Mouse (Mus musculus) spleen, postnatal 36 days (tissue): ENCODE data around the gene Nckap5l.
A peak's percentile ranks its signal among the peaks of the same experiment; 100 is the strongest.

Experiments
- DNase-seq, 2 experiments: peaks; one replicate each; pipeline ENCODE4 v3.0.0; 2022; ENCODE audit warnings: low spot score in 2 of 2, mixed read lengths in 1 of 2

Gene Nckap5l

DNA sequence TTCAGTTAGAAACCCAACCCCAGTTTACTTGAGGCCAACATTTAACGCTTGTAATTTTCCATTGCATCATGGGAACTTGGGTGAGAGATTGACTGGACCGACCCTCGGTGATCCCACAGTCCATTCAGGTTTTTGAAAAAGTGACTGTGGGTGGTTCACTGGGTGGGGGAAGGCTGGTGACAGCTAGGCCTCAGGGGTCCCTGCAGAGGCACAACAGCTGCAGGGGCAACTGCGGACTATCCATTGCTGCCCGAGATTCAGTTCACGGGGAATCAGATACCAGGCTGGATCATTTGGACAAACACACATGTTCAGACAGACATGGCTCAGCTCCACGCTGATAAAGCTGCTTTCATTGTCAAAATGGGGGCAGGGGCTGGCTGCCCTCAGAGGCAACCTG is 26.0 kb downstream of the Nckap5l start:
- no peak for DNase-seq

DNA sequence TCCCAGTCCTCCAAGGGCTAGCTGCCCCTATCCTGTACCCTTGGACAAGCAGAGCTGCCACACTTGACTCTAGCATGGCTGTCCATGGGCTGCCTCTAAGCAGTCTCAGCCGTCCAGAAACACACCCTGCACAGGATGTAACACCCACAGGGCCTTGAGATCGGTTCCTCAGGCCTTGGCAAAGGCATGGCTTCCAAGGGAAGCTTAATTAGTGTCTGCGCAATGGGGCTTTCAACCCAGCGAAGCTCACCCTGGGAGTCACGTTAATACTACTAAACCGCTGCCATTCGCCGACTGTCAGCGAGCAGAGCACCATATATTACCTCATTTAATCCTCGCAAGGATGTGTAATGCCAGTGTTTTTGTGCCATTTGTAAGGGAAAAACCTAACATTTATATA is 26.5 kb downstream of the Nckap5l start:
- DNase-seq: no peak

DNA sequence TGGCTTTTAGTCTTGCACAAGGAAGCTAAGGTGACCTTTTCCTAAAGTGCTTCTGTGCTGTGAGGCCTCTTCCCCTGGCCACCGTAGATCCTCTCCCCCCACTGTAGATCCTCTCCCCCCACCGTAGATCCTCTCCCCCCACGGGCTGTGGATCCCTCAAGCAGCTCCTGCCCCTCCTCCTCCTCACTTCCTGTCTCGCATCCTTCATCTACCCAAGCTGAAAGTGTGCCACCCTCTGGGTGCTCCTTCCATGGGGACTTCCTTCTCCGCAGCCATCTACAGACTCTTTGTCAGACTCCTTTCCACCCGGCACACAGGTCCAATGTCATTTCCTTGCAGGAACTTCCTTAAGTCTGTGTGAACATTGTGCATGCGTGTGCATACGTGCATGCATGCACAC is 27.2 kb downstream of the Nckap5l start:
- no peak for DNase-seq

DNA sequence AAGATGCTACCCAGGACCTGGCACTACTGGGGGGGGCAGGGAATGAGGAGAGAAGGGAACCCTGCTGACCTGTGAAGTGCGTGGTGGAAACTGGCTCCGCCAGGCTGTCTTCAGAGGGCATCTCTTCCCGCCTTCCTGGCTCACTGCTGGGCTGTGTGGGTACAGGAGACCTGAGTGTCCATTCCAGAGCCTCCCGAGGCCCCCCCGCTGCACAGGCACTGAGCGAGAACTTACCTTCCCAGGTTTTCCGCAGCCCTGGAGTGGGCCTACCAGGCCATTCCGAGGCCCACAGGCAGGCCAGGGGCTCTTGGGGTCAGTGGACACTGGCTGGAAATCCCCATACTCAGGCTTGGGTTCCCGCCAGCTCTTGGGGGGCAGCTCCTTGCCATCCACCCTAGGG is 33.7 kb downstream of the Nckap5l start:
- DNase-seq: no peak

DNA sequence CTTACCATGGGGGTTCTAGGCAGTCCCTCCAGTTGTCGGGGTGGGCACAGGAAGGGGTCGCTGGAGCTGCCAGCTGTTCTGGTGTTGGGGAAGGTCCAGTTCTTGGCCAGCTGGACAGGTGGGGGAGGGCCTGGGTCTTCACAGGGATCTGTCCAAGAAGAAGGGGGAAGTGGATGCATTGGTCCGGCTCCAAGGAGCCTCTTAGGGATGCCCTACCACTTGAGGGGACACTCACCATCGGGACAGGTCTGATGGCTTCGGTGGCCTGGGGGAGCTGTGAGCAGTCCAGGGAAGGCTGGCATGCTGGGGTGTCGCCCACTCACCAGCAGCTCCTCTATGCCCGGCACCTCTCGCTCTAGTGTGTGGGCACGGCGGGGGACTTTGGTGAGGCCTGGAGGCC is 34.4 kb downstream of the Nckap5l start:
- DNase-seq: no peak

DNA sequence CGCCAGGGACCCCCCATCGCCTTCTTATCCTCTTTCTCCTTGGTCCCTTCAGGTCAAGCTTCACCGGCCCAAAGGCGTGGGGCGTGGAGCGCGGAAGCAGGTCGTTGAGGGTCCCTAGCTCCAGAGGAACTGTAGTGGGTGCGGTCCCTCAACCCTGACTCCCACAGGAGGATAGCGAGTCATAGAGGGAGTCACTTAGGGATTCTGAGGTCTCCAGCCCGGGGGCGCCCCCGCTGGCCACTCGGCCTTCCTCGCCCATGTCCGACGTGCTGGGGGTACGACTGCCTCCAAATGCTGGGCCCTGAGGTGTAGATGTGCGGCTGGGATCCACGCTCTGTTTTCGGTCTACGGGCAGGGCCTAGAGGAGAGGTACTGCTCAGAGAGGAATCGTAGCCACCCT is 35.0 kb downstream of the Nckap5l start:
- no peak for DNase-seq

DNA sequence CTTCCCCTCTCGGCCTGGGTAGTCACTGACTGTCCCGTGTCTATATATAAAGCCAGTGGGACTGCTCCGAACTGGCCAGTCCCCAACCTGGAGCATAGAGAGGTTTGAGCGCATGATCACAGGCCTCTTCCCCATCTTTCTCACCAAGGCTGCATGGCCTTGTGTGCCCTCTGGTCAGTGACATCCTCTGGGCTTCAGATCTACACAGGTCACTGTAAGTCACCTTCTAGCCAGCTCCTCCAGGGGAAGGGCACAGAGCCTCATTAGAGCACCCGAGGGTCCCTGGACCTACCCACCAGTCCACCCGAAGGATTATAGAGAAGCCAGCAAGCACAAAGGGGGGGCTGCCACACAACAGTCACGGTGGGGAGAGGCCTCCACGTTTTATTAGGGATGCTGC is 35.9 kb downstream of the Nckap5l start:
- no peak for DNase-seq

DNA sequence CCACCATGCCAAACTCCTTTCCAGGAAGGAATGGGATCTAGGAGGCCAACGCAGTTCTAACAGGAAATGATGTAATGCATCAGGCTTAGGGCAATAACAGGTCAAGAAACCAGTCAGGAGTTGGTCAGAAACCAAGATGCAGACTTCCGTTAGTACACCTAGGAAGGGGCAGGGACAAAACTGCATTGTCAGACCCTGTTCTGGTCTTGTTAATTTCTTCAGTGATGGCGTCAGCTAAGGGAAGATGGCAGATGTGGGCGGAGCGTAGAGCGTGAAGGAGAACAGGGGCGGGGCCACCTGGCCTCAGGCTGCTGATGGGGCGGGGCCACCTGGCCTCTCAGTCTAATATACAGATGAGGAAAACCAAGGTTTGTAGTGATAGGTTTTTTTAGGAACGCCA is 36.4 kb downstream of the Nckap5l start:
- no peak for DNase-seq

DNA sequence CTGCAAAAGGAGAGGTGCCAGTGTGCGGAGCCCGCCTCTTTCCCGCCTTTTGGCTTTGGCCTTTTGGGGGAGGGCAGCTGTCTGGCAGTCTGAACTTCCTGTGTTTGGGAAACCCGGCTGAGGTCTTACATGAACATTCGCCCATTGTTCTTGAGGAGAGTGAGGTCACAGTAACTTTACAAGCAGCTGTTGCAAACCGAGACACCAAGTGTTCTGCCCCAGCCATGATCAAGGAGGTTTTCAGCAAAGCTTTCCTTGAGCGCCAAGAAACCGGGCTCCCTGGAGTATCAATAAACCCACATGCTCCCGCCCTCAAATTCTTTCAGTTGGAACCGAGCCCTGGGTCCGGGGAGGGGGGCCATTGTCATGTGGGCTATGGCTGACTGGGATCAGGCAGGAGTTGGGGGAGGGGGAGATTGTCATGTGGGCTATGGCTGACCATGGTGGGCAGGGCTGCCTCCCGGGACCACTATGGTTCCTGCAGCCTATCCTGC is 37.0 kb downstream of the Nckap5l start:
- DNase-seq: no peak

DNA sequence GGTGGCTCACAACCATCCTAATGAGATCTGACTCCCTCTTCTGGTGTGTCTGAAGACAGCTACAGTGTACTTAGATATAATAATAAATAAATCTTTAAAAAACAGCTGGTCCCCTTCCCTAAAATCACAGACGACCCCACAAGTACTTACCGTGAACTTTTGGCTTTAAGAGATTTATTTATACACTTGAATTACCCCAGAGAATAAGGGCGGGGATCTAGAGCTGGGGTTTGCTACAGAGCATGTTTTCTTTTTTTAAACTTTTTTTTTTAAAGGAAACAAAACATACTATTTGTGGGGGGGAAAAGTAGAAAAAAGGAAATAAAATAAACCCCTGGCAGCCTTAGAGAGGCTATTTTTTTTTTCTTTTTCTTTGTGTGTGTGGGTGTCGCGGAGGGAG is 37.4 kb downstream of the Nckap5l start:
- DNase-seq: no peak

DNA sequence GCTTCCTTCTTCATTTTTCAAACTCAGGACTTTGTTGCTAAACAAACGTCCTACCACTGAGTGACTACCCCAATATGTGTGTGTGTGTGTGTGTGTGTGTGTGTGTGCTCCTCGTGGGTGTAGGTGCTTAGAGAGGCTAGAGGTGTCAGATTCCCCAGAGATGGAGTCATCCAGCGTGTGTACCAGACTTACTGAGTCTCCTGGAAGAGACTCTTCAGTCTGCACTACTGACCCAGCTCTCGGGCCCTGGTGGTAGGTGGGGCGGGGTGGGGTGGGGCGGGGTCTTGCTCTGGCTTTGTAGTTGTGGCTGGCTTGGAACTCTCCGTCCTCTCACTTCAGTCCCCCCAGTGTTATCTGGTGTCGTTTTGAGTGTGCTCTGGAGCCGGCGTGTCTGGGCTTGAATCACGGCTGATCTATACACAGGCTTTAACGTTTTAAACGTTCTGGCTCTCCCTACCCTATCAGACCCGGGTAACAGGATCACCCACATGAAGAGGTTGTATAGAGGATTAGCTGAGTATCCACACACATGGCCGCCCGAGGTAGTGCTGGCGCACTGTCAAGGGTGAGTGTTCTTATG is 39.8 kb downstream of the Nckap5l start:
- no peak for DNase-seq

DNA sequence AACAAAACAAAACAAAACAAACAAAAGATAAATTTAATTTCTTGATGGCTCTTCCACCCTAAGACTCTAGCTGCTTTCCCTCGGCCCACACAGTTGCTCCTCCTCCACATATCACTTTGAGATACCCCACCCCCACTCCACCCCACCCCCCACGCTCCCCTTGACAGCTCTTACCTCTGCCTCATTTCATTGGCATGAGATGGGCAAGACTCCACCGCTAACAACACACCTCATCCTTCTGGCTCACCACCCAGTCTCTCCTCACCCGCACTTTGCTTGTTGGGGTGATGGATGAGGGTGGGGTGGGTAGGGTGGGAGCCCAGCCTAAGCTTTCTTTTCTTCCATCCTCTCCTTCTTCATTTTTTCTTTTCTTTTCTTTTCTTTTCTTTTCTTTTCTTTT is 40.6 kb downstream of the Nckap5l start:
- DNase-seq: no peak

DNA sequence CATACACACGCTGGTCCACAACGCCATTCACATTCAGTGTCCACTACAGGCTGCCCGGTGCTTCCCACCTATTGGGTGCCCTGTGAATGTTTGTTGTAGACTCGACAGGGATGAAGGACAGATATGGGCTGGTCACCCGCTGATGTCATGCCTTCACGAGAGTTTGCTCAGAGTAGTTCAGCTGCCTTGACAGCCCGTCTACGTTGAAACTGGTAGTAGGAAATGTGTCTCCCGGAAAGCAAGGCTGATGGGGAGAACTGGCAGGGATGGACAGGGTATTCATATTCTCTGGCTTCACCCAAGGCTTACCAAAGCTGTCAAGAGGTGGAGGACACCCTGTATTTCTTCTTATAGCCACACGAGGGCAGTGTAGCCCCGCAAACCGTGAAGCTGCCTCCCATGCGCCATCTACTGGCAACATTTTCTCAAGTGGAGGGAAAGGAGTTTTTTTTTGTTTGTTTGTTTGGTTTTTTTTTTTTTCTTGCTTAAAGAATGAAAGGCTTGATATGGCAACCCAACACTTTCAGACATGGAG is 41.1 kb downstream of the Nckap5l start:
- peak; percentile 69 to 76 for DNase-seq

DNA sequence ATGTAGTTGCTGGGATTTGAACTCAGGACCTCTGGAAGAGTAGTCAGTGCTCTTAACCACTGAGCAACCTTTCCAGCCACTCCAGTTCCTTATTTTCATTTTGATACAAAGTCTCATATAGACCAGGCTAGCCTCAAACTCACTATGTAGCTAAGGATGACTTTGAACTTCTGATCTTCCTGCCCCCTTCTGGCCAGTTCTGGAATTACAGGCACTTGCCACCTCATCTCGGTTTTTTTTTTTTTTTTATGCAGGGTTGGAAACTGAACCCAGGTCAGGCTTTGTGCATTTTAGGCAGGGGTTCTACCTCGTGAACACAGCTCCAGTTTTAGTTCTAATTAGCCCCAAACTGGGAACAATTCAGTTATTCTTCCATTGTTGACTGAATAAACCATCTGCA is 41.8 kb downstream of the Nckap5l start:
- DNase-seq: peak in 1 of 2 experiments; percentile 37

DNA sequence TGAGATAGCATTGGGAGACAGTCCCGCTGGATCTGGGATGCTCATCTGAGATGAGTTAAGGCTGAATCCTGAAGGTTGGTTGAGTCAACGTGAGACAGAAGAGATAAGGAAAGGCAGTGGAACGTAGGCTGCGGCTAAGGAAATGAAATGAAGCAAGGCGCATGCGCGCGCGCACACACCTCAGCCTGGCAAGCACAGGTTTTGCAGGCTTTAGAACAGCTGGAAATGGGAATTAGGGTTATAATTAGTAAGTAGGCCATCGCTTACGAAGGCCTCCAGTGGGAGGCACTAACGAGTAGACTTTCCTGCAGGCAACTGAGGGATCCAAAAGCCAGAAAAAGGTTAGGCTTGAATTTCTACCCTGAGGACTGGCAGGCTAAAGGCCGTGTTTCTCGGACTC is 45.8 kb downstream of the Nckap5l start:
- no peak for DNase-seq

DNA sequence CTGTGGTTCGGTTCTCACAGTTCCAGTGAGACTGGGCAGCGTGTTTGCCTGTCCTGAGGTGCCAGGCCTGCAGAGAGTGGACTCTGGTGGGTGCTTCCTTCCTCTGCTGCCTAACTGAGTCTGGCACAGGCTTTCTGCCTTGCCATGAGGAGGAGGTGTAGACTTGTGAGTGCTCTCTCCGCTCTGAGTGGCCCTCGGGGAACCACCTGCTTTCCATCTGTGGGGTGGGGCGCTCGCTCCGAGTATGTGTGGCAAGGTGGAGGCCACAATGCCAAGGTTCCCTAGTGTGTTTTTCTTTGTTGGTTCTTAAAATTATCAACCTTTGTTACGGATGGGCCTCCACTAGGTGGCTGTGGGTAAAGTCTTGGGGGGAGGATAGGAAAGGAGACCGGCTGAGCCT is 48.7 kb downstream of the Nckap5l start:
- no peak for DNase-seq

DNA sequence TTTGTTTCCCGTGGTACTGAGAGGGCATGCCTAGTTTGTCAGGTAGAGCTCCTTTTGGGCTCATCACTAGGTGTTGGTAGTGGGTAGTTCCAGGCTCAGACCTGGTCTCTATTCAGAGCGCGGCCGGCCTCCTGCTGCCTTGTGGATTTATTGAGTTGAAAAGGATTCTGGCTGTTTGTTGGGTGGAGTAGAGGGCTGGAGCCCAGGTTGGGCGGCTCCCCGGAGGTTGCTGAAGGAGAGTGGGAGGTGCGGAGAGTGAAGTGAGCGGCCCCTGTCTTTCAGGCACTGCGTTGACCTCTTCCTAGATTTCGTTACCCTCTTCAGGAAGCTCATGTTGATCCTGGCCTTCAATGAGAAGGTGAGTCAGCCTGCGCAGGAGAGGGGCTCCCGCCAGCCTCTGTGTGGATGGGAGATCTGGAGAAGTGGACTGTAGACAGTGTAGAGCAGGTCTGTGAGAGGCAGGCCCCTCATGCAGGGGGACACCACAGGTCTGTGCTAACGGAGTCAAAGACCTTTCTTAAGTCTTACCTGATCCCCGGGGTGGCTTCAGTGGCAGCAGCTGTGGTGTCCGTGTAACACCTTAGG is 50.5 kb downstream of the Nckap5l start:
- no peak for DNase-seq

DNA sequence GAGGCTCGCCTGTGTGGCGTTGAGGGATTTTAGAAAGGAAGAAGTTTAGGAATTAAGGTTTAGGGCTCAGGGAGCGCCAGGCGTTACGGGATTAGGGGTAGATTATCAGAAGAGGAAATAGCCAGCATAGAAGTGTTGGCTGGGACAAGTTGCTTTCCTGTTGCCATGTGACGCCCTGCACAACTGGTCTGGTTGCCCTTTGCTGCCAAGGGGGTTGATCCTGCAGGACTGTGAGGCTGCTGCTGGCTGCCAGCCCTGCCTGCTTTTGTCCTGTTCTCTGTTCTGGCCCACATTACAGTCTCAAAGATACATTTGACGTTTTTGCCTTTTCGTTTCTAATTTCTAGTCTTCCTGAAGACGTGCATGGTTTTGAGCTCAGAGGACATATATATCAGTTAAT is 52.4 kb downstream of the Nckap5l start:
- no peak for DNase-seq

DNA sequence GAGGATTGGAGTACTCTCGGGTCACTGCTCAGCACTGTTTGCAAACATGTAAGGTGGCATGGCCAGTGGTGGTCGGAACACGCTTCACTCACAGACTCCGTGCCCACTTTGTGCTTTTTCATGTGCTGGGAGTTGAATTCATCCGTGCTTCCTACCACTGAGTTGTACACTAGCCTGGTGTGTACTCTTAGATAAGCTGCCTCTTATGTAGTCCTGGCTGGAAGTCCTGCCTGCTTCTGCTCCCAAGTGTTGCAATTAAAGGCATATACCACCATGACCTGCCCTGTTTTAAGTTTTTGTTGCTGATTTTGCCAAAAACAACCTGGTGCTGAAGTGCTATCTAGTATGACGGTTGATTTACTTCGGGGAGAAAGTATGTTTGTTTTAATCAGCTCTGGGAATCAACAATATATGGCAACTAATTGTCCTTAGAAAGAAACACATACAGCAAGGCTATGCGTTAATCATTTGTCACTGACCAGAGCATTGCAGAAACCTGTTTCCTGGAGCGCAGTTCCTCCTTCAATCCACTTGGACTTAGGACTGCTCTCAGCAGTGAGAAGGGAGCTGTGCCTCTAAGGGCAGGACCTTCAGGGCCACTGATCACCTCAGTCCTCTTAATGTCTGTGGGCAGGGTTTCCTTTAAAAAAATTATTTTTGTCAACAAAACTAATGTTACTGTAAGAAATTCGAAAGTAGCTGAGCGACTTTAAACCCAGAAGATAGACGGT is 54.2 kb downstream of the Nckap5l start:
- no peak for DNase-seq

DNA sequence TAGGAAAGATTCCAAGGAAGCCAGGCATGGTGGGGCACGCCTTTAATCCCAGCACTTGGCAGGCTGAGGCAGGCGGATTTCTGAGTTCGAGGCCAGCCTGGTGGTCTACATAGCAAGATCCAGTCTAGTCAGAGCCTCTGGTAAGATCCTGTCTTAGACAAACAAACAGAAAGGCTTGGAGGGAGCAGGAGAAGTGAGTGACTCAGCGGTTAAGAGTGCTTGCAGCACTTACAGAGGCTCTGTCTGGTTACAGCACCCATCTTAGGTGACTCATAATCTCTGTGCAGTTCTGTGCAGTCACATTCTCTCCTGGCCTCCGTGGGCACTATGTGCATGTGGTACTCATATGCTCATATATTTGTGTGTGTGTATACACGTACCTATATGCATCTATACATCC is 56.9 kb downstream of the Nckap5l start:
- no peak for DNase-seq

DNA sequence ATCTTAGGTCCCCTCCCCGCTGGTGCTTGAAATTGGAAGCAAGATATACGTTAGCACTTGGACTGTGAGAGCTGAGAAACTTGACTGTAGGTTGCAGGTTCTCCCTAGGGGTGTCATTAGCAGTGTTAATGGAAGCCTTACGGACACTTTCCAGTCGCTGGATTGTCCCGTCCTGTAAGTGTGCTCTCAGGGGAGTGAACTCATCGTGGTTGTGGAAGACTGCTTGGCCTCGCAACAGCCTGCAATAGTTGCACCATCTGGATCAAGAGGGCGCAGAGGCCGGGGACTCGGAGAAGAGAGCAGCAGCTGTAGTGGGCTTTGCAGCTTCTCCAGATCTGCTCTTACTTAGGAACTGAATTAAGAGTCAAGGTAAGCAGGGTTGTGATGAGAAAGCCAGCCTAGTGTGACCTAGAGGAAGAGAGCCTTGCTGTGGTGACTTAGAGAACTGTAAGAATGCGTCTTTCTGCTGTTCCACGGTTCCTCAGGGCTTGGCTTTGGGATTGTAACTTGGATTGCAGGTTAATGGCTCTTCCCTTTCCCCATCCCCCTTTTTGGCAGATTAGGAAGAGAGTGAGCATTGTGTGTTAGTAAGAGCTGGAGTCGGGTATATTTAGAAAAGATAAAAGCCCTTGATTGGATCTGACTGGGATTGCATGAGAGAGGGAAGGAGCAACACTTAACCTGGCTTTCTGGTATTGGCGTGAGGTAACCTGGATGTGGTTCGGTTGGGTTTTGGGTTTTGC is 57.9 kb downstream of the Nckap5l start:
- no peak for DNase-seq

DNA sequence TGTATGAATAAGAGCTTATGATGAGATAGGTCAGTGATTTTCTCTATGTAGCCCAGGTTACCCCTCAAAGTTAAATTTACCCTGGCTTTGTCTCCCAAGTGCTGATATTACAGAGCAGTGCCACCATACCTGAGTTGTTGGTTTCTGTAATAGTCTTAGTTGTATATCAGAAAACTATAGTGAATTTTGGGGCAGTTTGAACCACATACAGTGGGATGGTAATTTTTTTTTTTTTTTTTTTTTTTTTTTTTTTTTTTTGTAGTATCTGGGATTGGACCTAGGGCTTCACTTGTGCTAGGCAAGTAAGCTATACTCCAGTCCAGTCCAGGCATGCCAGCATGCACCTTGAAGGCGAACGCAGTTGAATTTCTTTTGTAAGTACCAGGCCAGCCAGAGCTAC is 59.9 kb downstream of the Nckap5l start:
- DNase-seq: no peak
